Mouse (Mus musculus): ENCODE data around the gene Plekhg3. TPM values are rescaled to one million over a fixed set of nuclear protein-coding genes. Genes with fewer than 3 reads are reported as not detected.

Gene Plekhg3
- polyA plus RNA-seq, 1 experiment from 2014 or later: 8.8 TPM

DNA sequence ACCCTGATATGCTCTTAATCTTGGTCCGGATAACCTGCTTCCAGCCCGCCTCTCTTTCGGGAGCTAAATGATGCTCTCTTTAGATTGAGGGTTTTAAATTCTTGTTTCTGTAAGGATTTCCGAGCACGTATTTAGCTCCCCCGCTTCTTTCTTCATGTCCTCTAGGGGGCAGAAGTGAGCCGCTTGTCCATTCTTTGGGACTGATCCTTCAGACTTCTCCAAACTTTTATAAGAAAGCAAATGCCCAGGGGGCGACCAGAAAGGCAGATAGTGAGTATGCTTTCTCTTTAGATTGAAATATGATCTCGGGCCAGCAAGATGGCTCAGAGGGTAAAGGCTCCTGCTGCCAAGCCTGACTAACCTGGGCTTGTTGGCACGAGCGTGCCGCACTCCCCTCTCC is 34.4 kb upstream of the Plekhg3 start:
- Histone ChIP-seq H3K4me2 (ENCODE audit: low read depth, low read length) (peak overlapping the region; percentile 32; the same call in 1 of the 2 replicates), H3K9ac (ENCODE audit: low read depth, low read length) (no peak overlapping the region)
- no peak for ATAC-seq

GRCm38 (mm10) chr12:76499276-76499675 is 31.4 kb upstream of the Plekhg3 start:
- Histone ChIP-seq H3K4me3 (ENCODE audit: low read length) (no peak overlapping the region), H3K4me1 (ENCODE audit: control insufficient read depth, insufficient read depth, low read length) (peaks cover 6% of the 10 kb centered on the region; the same call in 1 of the 2 replicates), H3K36me3 (ENCODE audit: control insufficient read depth, insufficient read depth, low read length) (no peaks in the 10 kb centered on the region), H3K27me3 (replicated peaks; ENCODE audit: control insufficient read depth, insufficient read depth, low read length) (no peaks in the 10 kb centered on the region), H3K9me3 (ENCODE audit: control insufficient read depth, low read length) (no peaks in the 10 kb centered on the region), H3K9ac (ENCODE audit: low read depth, low read length) (no peak overlapping the region), H3K4me2 (ENCODE audit: low read depth, low read length) (no peak overlapping the region), H3K27ac (ENCODE audit: low read length) (no peak overlapping the region)
- 73% methylated on average over 9 of the region's 9 CpGs for WGBS
- ATAC-seq: 0 out of 2 replicates have a peak, but pooled peaks have one; percentile 8

More for the DNA sequence above, 34.4 kb upstream of the Plekhg3 start:
- Histone ChIP-seq H3K27ac (ENCODE audit: low read length) (no peak overlapping the region), H3K4me1 (ENCODE audit: control insufficient read depth, insufficient read depth, low read length) (peaks cover 6% of the 10 kb centered on the region; the same call in 1 of the 2 replicates), H3K4me3 (ENCODE audit: low read length) (no peak overlapping the region), H3K27me3 (replicated peaks; ENCODE audit: control insufficient read depth, insufficient read depth, low read length) (no peaks in the 10 kb centered on the region), H3K9me3 (ENCODE audit: control insufficient read depth, low read length) (0 out of 2 replicates have a peak, but pooled peaks cover under 1% of the 10 kb centered on the region), H3K36me3 (ENCODE audit: control insufficient read depth, insufficient read depth, low read length) (no peaks in the 10 kb centered on the region)
- 27% methylated on average over 12 of the region's 12 CpGs for WGBS

GRCm38 (mm10) chr12:76500055-76500454 is 30.6 kb upstream of the Plekhg3 start:
- Histone ChIP-seq H3K27me3 (replicated peaks; ENCODE audit: control insufficient read depth, insufficient read depth, low read length) (no peaks in the 10 kb centered on the region), H3K36me3 (ENCODE audit: control insufficient read depth, insufficient read depth, low read length) (no peaks in the 10 kb centered on the region), H3K9ac (ENCODE audit: low read depth, low read length) (no peak overlapping the region), H3K9me3 (ENCODE audit: control insufficient read depth, low read length) (no peaks in the 10 kb centered on the region), H3K4me1 (ENCODE audit: control insufficient read depth, insufficient read depth, low read length) (peaks cover 6% of the 10 kb centered on the region; the same call in 1 of the 2 replicates), H3K4me2 (ENCODE audit: low read depth, low read length) (no peak overlapping the region), H3K4me3 (ENCODE audit: low read length) (no peak overlapping the region), H3K27ac (ENCODE audit: low read length) (no peak overlapping the region)
- 80% methylated on average over 6 of the region's 6 CpGs for WGBS
- ATAC-seq: no peak

DNA sequence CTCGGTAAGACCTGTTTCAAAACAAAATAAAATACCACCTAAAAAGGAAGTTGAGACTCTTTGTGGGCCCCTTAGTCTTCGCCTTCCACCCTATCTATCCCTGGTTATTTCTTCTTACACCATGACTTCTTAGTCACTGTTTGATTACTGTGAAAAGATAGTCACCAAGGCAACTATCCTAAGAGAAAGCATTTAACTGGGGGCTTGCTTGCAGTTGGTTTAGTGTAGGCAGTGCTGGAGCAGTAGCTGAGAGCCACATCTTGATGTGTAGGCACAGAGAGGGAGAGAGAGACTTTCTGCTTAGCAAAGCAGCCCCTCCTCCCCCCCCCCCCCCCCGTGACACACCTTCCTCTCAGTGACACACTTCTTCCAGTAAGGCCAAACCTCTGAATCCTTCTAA is 29.8 kb upstream of the Plekhg3 start:
- Histone ChIP-seq H3K27me3 (replicated peaks; ENCODE audit: control insufficient read depth, insufficient read depth, low read length) (no peaks in the 10 kb centered on the region), H3K9ac (ENCODE audit: low read depth, low read length) (no peak overlapping the region), H3K9me3 (ENCODE audit: control insufficient read depth, low read length) (no peaks in the 10 kb centered on the region), H3K4me3 (ENCODE audit: low read length) (no peak overlapping the region), H3K4me2 (ENCODE audit: low read depth, low read length) (no peak overlapping the region), H3K27ac (ENCODE audit: low read length) (no peak overlapping the region), H3K36me3 (ENCODE audit: control insufficient read depth, insufficient read depth, low read length) (no peaks in the 10 kb centered on the region), H3K4me1 (ENCODE audit: control insufficient read depth, insufficient read depth, low read length) (peaks cover 6% of the 10 kb centered on the region; the same call in 1 of the 2 replicates)
- peak; percentile 62 for ATAC-seq
- 58% methylated on average over 3 of the region's 3 CpGs for WGBS

DNA sequence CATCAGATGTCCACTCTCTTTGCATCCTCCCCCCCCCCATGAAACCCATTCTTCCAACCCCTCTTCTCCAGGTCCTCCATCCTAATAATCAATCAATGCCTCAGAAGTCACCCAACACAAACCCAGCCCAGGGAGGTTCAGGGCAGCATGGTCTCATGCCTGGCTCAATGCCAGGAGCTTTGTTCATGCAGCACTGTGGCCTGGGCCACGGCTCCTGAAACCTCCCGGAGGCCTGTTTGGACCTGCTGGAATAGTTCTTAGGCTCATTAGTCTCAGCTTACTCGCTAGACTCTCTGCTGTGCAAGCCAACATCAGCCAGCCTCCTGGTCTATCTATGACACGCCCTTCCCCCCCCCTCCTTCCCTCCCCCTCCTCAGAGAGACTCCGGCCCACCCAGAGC is 27.7 kb upstream of the Plekhg3 start:
- ATAC-seq: 0 out of 2 replicates have a peak, but pooled peaks have one; percentile 13
- Histone ChIP-seq H3K9ac (ENCODE audit: low read depth, low read length) (no peak overlapping the region), H3K4me2 (ENCODE audit: low read depth, low read length) (no peak overlapping the region), H3K4me3 (ENCODE audit: low read length) (no peak overlapping the region), H3K9me3 (ENCODE audit: control insufficient read depth, low read length) (no peaks in the 10 kb centered on the region), H3K27ac (ENCODE audit: low read length) (no peak overlapping the region), H3K36me3 (ENCODE audit: control insufficient read depth, insufficient read depth, low read length) (no peaks in the 10 kb centered on the region), H3K4me1 (ENCODE audit: control insufficient read depth, insufficient read depth, low read length) (peaks cover 13% of the 10 kb centered on the region), H3K27me3 (replicated peaks; ENCODE audit: control insufficient read depth, insufficient read depth, low read length) (no peaks in the 10 kb centered on the region)
- 55% methylated on average over 5 of the region's 5 CpGs for WGBS

DNA sequence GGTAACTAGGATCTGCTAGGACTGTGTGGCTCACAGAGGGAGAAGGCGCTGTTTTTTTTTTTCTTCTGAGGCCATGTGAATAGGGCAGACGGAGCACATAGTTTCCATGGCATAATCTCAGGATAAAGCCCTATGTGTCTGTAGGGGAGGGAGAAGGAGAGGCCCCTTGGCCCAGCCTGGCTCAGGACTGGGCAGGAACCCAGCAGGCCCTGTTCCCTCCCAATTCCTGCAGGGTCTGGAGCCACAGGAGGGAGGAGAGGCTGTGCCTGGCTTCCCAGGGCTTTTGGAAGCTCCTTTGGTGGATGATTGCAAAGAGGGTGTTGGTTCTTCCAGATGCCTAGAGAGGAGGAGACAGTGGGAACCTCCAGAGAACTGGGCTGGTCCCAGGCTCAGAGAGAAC is 24.2 kb upstream of the Plekhg3 start:
- ATAC-seq: peak; percentile 71
- 71% methylated on average over 2 of the region's 2 CpGs for WGBS
- peak overlapping the region; percentile 61 for H3K27ac ChIP-seq (ENCODE audit: low read length)
- no peaks in the 10 kb centered on the region for H3K27me3 ChIP-seq (replicated peaks; ENCODE audit: control insufficient read depth, insufficient read depth, low read length)
- H3K4me3 ChIP-seq (ENCODE audit: low read length): no peak overlapping the region
- H3K9ac ChIP-seq (ENCODE audit: low read depth, low read length): peak overlapping the region; percentile 29; the same call in 1 of the 2 replicates
- H3K36me3 ChIP-seq (ENCODE audit: control insufficient read depth, insufficient read depth, low read length): no peaks in the 10 kb centered on the region
- no peaks in the 10 kb centered on the region for H3K9me3 ChIP-seq (ENCODE audit: control insufficient read depth, low read length)
- no peak overlapping the region for H3K4me2 ChIP-seq (ENCODE audit: low read depth, low read length)
- peaks cover 7% of the 10 kb centered on the region for H3K4me1 ChIP-seq (ENCODE audit: control insufficient read depth, insufficient read depth, low read length)

GRCm38 (mm10) chr12:76507791-76508190 is 22.9 kb upstream of the Plekhg3 start:
- Histone ChIP-seq H3K27ac (ENCODE audit: low read length) (no peak overlapping the region), H3K4me3 (ENCODE audit: low read length) (no peak overlapping the region), H3K9me3 (ENCODE audit: control insufficient read depth, low read length) (no peaks in the 10 kb centered on the region), H3K4me1 (ENCODE audit: control insufficient read depth, insufficient read depth, low read length) (peaks cover 7% of the 10 kb centered on the region), H3K36me3 (ENCODE audit: control insufficient read depth, insufficient read depth, low read length) (no peaks in the 10 kb centered on the region), H3K4me2 (ENCODE audit: low read depth, low read length) (no peak overlapping the region), H3K9ac (ENCODE audit: low read depth, low read length) (no peak overlapping the region), H3K27me3 (replicated peaks; ENCODE audit: control insufficient read depth, insufficient read depth, low read length) (no peaks in the 10 kb centered on the region)
- ATAC-seq: 0 out of 2 replicates have a peak, but pooled peaks have one; percentile 14
- 66% methylated on average over 5 of the region's 5 CpGs for WGBS

GRCm38 (mm10) chr12:76508909-76509440 is 21.7 kb upstream of the Plekhg3 start:
- H3K36me3 ChIP-seq (ENCODE audit: control insufficient read depth, insufficient read depth, low read length): no peaks in the 10 kb centered on the region
- no peak overlapping the region for H3K4me2 ChIP-seq (ENCODE audit: low read depth, low read length)
- H3K4me3 ChIP-seq (ENCODE audit: low read length): no peak overlapping the region
- WGBS: 79% methylated on average over 7 of the region's 7 CpGs
- peaks cover 7% of the 10 kb centered on the region for H3K4me1 ChIP-seq (ENCODE audit: control insufficient read depth, insufficient read depth, low read length)
- no peak overlapping the region for H3K27ac ChIP-seq (ENCODE audit: low read length)
- H3K27me3 ChIP-seq (replicated peaks; ENCODE audit: control insufficient read depth, insufficient read depth, low read length): no peaks in the 10 kb centered on the region
- no peak overlapping the region for H3K9ac ChIP-seq (ENCODE audit: low read depth, low read length)
- H3K9me3 ChIP-seq (ENCODE audit: control insufficient read depth, low read length): no peaks in the 10 kb centered on the region
- no peak for ATAC-seq

- no peak overlapping the region for H3K27ac ChIP-seq (ENCODE audit: low read length)
- WGBS: 21% methylated on average over 1 of the region's 1 CpGs
Measured at GRCm38 (mm10) chr12:76512731-76513130, 18.0 kb upstream of the Plekhg3 start.

DNA sequence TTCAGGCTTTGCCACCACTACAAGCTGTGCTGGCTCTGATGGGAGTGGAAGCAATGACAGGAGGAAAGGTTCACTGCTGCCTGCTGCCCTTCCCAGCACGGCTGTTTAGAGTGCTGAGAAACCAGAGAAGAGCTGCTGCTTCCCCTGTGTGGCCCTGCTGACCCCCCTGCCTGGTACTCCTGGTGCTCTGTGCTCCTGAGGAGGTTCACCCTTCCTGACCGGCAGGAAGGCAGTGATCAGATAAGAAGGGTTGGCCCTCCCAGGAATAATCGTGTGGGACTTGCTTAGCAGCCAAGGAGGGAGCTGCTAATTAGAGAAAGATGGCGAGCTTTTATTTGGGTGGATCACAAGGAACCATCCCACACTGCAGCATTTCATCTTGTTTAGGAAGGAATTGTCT is 15.8 kb upstream of the Plekhg3 start:
- Histone ChIP-seq H3K36me3 (ENCODE audit: control insufficient read depth, insufficient read depth, low read length) (no peaks in the 10 kb centered on the region), H3K27ac (ENCODE audit: low read length) (no peak overlapping the region), H3K4me3 (ENCODE audit: low read length) (no peak overlapping the region), H3K9ac (ENCODE audit: low read depth, low read length) (no peak overlapping the region), H3K4me1 (ENCODE audit: control insufficient read depth, insufficient read depth, low read length) (no peaks in the 10 kb centered on the region), H3K27me3 (replicated peaks; ENCODE audit: control insufficient read depth, insufficient read depth, low read length) (no peaks in the 10 kb centered on the region), H3K4me2 (ENCODE audit: low read depth, low read length) (no peak overlapping the region), H3K9me3 (ENCODE audit: control insufficient read depth, low read length) (no peaks in the 10 kb centered on the region)
- WGBS: 28% methylated on average over 4 of the region's 4 CpGs
- no peak for ATAC-seq

More at GRCm38 (mm10) chr12:76512731-76513130, 18.0 kb upstream of the Plekhg3 start:
- H3K4me1 ChIP-seq (ENCODE audit: control insufficient read depth, insufficient read depth, low read length): peaks cover under 1% of the 10 kb centered on the region
- H3K4me2 ChIP-seq (ENCODE audit: low read depth, low read length): no peak overlapping the region
- no peaks in the 10 kb centered on the region for H3K36me3 ChIP-seq (ENCODE audit: control insufficient read depth, insufficient read depth, low read length)
- ATAC-seq: no peak
- no peaks in the 10 kb centered on the region for H3K9me3 ChIP-seq (ENCODE audit: control insufficient read depth, low read length)
- H3K4me3 ChIP-seq (ENCODE audit: low read length): no peak overlapping the region
- no peak overlapping the region for H3K9ac ChIP-seq (ENCODE audit: low read depth, low read length)
- no peaks in the 10 kb centered on the region for H3K27me3 ChIP-seq (replicated peaks; ENCODE audit: control insufficient read depth, insufficient read depth, low read length)
